Mouse (Mus musculus): ENCODE data around the gene Dcaf5. TPM values are rescaled to one million over a fixed set of nuclear protein-coding genes. Genes with fewer than 3 reads are reported as not detected.

Dcaf5 gene
- polyA plus RNA-seq, 1 experiment from 2014 or later: 12.3 TPM

Small RNA genes lying within 50 kb of the gene (microRNA-seq; reads per million reads assigned to microRNA genes)
- 47.0 reads per million, percentile 43 among the genes with 10 or more reads in this experiment for gene Mir1843a (ENCODE audit: borderline number of aligned reads)

Other genes starting within 250 kb of the Dcaf5 start
- 33.0 and 34.6 TPM in 2 replicates for gene Actn1, start 176.2 kb downstream of the Dcaf5 start, polyA plus RNA-seq (2014; fragmentation: Nextera tagmentation; extraction: Ambion mirVana)
- 21.6 and 22.3 TPM in 2 replicates for gene Exd2, start 26.5 kb upstream of the Dcaf5 start, polyA plus RNA-seq (2014; fragmentation: Nextera tagmentation; extraction: Ambion mirVana)
- gene Galnt16, start 81.7 kb upstream of the Dcaf5 start, polyA plus RNA-seq (2014; fragmentation: Nextera tagmentation; extraction: Ambion mirVana): 13.1 and 14.3 TPM in 2 replicates
- gene Slc39a9, start 207.3 kb upstream of the Dcaf5 start, polyA plus RNA-seq (2014; fragmentation: Nextera tagmentation; extraction: Ambion mirVana): 25.0 and 26.7 TPM in 2 replicates
- gene Erh, start 207.7 kb upstream of the Dcaf5 start, polyA plus RNA-seq (2014; fragmentation: Nextera tagmentation; extraction: Ambion mirVana): 209 and 259 TPM in 2 replicates